Mouse (Mus musculus): ENCODE results near the gene Fahd2a.

Fahd2a gene

GRCm38 (mm10) chr2:127433487-127434295, 10.7 kb downstream of the Fahd2a start:
- no peak for DNase-seq (ENCODE audit: low read depth, low spot score)

DNA sequence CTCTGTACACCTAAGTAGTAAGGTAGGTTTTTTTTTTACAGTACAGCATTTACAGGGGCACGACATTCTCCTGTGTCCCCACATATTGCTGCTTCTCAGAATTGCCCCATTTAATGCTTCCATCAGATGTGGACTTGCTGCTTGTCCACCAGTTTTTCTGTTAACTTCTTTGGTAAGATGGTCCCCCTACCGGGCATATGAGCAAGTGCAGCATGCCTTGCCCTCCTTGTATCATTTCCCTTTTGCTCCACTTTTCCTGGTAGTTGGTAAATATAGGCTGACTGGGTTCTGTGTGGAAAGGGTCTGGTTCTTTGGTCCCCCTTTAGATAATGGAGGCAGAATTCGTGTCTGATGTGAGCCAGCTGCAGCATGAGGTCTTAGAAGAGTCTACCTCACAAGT, 14.1 kb downstream of the Fahd2a start:
- peak; percentile 34 for DNase-seq (ENCODE audit: low read depth, low spot score)

- no peak for DNase-seq (ENCODE audit: low read depth, low spot score)
Measured at GRCm38 (mm10) chr2:127424977-127425376, 19.4 kb downstream of the Fahd2a start, which contains the start of gene Gpat2. Gene Gpat2, plus strand, starts transcription at chr2:127425199.

DNA sequence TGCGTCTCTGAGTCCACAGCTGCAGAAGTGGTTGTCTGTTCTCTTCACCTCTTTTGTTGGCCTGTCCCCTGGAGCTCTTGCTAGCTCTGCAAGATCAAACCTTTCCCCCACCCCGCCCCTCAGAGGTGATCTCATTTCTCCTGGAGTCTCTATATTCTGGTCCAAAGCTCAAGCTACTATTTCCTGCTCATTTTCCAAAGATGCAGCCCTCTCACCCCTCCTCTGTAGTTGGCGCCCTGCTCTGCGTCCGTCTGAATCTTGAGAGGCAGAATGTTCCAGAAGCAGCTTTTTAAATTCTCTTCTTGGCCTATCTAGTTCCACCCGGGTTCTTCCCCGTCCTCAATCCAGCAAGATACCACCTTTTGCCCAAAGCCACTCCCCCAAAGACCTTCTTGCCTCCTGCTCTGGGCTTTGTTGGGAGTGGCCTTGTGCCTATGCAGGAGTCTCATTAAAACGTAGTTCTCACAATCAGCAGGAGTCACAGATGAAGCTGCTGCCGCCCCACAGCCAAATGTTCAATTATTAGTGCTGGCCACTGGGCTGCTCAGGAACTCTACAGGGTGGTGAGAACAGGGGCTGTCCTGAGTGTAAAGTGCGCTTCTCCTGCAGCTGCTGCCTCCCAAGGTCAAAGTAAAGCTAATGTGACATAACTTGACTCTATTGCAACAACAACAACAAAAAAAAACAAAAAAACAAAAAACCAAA, 25.9 kb downstream of the Fahd2a start:
- no peak for DNase-seq (ENCODE audit: low read depth, low spot score)

- no peak for DNase-seq (ENCODE audit: low read depth, low spot score)
Measured at GRCm38 (mm10) chr2:127416706-127417105, 27.7 kb downstream of the Fahd2a start.

GRCm38 (mm10) chr2:127415806-127416205, 28.6 kb downstream of the Fahd2a start:
- no peak for DNase-seq (ENCODE audit: low read depth, low spot score)

GRCm38 (mm10) chr2:127411126-127411525, 33.2 kb downstream of the Fahd2a start:
- DNase-seq (ENCODE audit: low read depth, low spot score): no peak

- no peak for DNase-seq (ENCODE audit: low read depth, low spot score)
Measured at GRCm38 (mm10) chr2:127398738-127399137, 45.6 kb downstream of the Fahd2a start.

DNA sequence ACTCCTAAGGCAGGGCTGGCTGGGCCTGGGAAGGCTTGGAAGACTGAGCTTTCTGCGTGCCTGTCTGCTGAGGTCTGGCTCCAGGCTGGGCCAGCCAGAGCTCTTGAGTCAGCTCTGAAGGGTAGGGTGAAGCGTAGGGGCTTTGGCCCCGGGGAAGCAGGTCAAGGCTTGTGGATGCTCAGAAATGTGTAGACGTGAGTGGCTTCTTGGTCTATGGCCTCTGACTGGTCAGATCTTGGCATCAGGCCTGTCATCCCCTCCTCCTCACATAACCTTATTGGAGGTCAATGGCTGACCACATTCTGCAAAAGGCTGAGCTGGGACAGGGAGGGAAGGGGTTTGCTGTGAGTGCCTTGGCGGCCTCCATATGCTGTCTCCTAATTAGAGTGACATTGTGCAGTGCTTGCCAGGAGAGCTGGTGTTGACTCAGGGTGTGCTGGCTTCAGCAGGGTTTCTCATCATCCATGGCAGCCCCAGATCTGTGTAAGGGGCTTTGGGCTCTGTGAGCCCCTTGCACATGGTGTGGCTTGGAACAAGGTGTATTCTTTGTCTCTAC, 49.7 kb downstream of the Fahd2a start:
- no peak for DNase-seq (ENCODE audit: low read depth, low spot score)

DNA sequence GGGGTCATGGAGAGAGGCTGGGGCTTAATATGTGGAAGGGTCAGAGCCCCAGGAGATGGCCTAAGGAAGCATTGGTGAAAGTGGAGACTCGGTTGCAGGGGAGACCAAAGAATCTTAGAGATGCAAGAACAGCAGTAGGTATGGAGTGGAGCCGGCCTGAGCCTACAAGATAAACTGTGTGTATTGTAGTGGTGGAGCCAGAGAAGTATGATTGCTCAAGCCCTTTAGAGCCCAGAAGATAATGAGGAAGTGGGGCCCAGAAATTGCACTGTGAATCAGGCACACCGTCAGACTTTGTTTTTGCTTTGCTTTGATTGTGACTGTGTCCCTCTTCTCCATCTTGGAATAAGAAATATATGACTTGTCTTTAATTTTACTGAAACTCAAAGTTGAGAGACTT, 53.0 kb downstream of the Fahd2a start:
- no peak for DNase-seq (ENCODE audit: low read depth, low spot score)

- no peak for DNase-seq (ENCODE audit: low read depth, low spot score)
Measured at GRCm38 (mm10) chr2:127390846-127391245, 53.5 kb downstream of the Fahd2a start.

DNA sequence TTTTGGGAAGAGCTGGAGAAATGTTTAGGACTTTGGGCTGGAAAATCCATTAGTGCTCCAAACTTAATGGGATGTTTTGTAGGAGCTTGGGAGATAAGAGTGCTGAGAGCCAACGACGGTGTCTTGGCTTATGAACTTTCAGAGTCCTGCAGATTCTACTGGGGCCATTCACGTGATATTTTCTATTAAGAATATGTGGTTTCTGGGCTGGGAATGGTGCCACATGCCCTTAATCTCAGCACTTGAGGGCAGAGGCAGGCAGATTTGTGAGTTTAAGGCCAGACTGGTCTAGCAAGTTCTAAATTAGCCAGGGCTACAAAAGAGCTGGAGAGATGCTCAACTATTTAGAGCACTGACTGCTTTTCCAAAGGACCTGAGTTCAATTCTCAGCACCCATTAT, 54.0 kb downstream of the Fahd2a start:
- no peak for DNase-seq (ENCODE audit: low read depth, low spot score)

GRCm38 (mm10) chr2:127387521-127387920, 56.8 kb downstream of the Fahd2a start:
- DNase-seq (ENCODE audit: low read depth, low spot score): no peak

Measured in c-Kit-negative CD71-positive TER-119-positive erythroid progenitor cells, embryonic 14.5 days (primary cell).